Mouse (Mus musculus) common myeloid progenitor, adult 5-6 weeks (primary cell): ENCODE results near the gene Dnttip1. TPM values are rescaled to one million over a fixed set of nuclear protein-coding genes. Genes with fewer than 3 reads are reported as not detected.

Experiments used
- ATAC-seq: replicated peaks from 2 replicates; pipeline ENCODE4 v1.8.0; 2016; ENCODE audit warnings: low read depth, mild to moderate bottlenecking, moderate TSS enrichment, inconsistent platforms; ENCODE audit not compliant: poor library complexity, severe bottlenecking
- total RNA-seq: library from RNA; stranded (forward); fragments of 200-1000, 187-1606 nt; gene quantifications from 2 replicates; pipeline ENCODE4 v1.2.3, GENCODE M21; 2017

Gene Dnttip1
- total RNA-seq, 1 experiment from 2014 or later, result 29.6 TPM

DNA sequence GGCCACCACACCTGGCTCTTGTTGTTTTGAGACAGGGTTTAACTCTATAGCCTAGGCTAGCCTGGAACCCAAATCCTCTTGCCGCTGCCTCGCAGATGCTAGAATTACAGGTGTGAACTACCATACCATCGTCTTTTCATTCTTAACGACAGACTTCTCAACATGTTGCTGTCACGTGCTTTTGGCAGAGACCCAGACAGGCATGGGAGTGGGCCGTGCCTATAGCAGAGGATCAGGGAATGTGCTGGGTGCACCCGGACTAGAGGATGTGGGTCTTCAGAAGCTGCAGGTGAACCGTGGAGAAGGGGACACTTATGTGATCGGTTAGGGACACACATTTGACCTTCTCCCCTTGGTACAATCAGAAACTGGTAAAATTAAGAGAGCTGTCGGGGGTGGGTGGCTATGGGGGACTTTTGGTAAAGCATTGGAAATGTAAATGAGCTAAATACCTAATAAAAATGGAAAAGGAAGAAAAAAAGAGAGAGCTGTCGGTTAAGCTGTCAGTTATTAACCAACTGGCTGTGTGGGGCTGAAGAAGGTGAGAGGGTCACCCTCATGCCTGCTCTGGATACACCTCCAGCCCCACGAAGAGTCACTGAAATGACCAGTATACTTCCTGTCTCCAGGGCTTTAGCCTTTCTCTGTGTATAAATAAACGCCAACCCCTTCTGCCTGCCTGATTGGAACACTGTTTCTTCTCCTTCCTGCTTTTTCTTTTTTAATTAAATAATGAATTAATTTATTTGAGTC is 54.6 kb downstream of the Dnttip1 start:
- ATAC-seq, result no peak

DNA sequence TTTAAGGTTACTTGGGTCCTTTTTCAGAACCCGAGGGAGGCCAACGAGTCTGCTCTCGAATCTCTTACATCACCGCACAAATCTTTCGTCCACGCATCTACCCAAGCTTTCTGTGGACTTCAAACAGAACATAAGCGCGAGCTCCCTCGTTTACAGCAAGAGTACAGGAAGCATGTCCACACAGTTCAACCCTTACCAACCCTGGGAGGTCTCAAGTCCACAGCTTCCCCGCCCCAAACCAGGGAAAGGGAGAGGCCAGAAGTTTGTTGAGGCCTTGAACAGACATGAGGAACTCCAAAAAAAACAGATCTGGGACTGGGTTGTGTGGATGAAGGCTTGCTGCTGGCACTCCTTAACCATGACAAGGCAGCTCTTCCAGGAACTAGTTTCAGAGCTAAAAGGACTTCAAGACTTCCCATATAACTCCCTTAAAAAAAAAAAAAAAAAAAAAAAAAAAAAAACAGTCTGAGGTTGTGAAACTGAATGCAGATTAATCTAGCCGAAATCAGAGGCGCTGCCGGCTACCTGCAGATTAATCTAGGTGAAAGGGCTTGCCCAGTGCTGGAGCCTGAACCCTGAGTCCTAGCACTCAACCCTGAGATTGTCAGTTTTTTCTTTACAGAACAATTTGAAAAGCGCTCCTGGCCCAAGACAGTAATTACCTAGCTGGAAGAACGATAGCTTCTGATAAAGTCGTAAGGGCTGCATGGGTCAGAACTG is 57.6 kb downstream of the Dnttip1 start:
- ATAC-seq, result no peak

DNA sequence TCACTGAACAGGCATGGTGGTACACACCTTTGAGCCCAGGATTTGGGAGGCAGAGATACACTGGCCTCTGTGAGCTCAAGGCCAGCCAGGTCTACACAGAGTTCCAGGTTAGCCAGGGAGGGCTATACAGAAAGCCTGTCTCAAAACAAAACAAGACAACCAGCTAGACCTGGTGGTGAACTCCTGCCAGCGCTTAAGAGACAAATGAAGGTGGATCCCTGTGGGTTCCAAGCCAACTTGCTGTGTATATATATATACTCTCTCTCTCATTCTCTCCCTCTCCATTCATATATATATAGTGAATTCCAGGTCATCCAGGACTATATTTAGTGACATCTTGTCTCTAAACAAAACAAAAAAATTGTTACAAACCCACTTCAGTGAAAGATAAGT is 58.1 kb downstream of the Dnttip1 start:
- no peak for ATAC-seq

- peak; percentile 95 for ATAC-seq
Measured at GRCm38 (mm10) chr2:164804533-164805331, 58.9 kb downstream of the Dnttip1 start, which contains the start of the genes Acot8 and Zswim3. TSS of gene Acot8 (minus strand) at chr2:164804882. TSS of gene Zswim3 (plus strand) at chr2:164805098.

- ATAC-seq, result peak; percentile 38; the same call in 1 of the 2 replicates
Measured at GRCm38 (mm10) chr2:164805332-164805718, 59.5 kb downstream of the Dnttip1 start.

DNA sequence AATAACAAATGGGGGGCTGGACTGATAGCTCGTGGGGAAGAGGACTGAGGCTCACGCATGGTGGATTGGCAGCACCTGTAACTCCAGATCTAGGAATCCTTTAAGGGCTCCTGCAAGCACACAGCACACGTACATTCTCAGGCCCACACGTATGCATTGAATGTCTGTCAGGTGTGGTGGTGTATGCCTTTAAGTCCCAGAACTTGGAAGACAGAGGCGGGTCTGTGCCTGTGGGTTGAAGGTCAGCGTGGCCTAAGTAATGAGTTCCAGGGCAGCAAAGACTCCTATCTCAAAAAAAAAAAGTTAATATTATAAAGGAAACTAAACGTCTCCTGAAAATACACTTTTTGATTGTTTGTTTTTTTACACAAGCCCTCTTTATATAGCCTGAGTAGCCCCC is 60.8 kb downstream of the Dnttip1 start:
- ATAC-seq, result no peak

DNA sequence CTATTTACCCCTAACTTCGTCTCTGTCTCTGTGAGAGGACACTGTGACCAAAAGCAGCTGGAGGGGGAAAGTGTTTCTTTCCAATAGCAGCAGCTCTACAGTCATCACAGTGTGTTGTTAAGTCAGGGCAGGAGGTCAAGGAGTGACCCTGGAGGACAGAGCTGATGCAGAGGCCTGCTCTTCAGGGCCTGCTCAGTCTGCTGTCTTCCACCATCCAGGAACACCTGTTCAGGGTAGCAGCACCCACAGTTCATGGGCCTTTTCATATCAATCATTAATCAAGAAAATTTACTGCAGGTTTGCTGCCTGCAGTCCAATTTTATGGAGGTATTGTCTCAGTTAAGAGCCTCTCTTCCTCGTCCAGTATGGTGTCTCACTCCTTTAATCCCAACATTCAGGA is 67.8 kb downstream of the Dnttip1 start:
- ATAC-seq, result no peak

DNA sequence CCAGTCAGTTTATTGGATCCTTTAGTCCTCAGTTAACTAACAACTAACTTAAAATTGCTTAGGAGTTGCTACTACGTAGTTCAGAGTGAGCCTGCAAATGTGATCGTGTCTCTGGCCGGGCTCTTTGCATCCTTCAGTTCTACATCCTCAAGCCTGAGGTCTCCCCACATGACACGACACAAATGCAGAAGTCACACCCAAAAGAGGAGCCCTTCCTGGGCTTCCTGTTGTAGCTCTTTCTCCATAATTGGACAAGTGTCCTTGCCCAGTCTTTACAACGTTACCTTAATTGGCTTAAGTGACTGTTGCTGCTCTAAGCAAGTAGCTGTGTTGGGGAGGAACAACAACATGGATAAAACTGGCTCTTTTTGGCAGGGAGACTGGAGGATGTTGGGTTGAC is 69.6 kb downstream of the Dnttip1 start:
- peak; percentile 75 for ATAC-seq

GRCm38 (mm10) chr2:164815821-164816220 is 70.0 kb downstream of the Dnttip1 start:
- peak; percentile 29; the same call in 1 of the 2 replicates for ATAC-seq

DNA sequence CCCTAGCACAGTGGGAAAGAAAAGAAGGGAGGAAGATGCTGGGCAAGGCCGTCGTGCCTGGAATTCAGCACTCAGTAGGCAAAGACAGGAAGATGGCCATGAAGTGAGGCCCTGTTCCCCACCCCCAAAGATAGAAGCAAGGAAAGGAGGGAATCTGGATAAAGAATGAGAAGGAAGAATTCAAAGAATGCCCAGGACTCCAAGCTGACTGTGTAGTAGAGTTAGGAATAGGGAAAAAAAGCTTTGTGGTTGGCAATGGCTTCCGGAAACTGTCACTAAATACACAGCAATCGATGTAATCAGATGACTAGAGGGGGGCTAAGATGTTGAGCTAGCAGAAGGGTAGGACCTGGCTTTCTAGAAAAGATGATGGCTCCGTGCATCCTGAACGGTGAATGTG is 71.4 kb downstream of the Dnttip1 start:
- ATAC-seq, result no peak

GRCm38 (mm10) chr2:164817703-164818102 is 71.9 kb downstream of the Dnttip1 start:
- no peak for ATAC-seq

Other genes with a start within 250 kb of the Dnttip1 start
- 30.6 and 33.2 TPM in 2 replicates for gene Pigt, start 248.5 kb upstream of the Dnttip1 start, total RNA-seq
- gene Wfdc2, start 183.6 kb upstream of the Dnttip1 start, total RNA-seq, result not detected in 2 replicates
- gene Spint3, start 172.5 kb upstream of the Dnttip1 start, total RNA-seq, result not detected in 2 replicates
- not detected in 2 replicates for gene Wfdc6a, start 160.5 kb upstream of the Dnttip1 start, total RNA-seq
- gene Eppin, start 152.4 kb upstream of the Dnttip1 start, total RNA-seq, result not detected in 2 replicates
- not detected in 2 replicates for gene Wfdc6b, start 132.5 kb upstream of the Dnttip1 start, total RNA-seq
- not detected in 2 replicates for gene Wfdc8, start 132.4 kb upstream of the Dnttip1 start, total RNA-seq
- gene Wfdc16, start 107.2 kb upstream of the Dnttip1 start, total RNA-seq, result not detected in 2 replicates
- gene Wfdc10, start 89.9 kb upstream of the Dnttip1 start, total RNA-seq, result not detected in 2 replicates
- not detected in 2 replicates for gene Wfdc9, start 89.4 kb upstream of the Dnttip1 start, total RNA-seq
- not detected in 2 replicates for gene Wfdc11, start 71.9 kb upstream of the Dnttip1 start, total RNA-seq
- not detected in 2 replicates for gene Wfdc13, start 60.9 kb upstream of the Dnttip1 start, total RNA-seq
- not detected in 2 replicates for gene Spint4, start 47.5 kb upstream of the Dnttip1 start, total RNA-seq
- gene Spint5, start 30.7 kb upstream of the Dnttip1 start, total RNA-seq, result not detected in 2 replicates
- gene Wfdc3, start 52 bp upstream of the Dnttip1 start, total RNA-seq, result 1.1 TPM in 1 of 2 replicates, not detected in the other
- gene Ube2c, start 23.9 kb downstream of the Dnttip1 start, total RNA-seq, result 153 and 159 TPM in 2 replicates
- gene Tnnc2, start 34.0 kb downstream of the Dnttip1 start, total RNA-seq, result not detected in 2 replicates
- gene Snx21, start 39.8 kb downstream of the Dnttip1 start, total RNA-seq, result 0.23 TPM in 1 of 2 replicates, not detected in the other
- gene Acot8, start 58.9 kb downstream of the Dnttip1 start, total RNA-seq, result 14.0 and 14.8 TPM in 2 replicates
- gene Zswim3, start 59.1 kb downstream of the Dnttip1 start, total RNA-seq, result 3.0 and 3.7 TPM in 2 replicates
- gene Zswim1, start 76.7 kb downstream of the Dnttip1 start, total RNA-seq, result 3.5 and 5.4 TPM in 2 replicates
- gene Spata25, start 82.6 kb downstream of the Dnttip1 start, total RNA-seq, result not detected in 2 replicates
- gene Ctsa, start 86.9 kb downstream of the Dnttip1 start, total RNA-seq, result 44.4 and 51.1 TPM in 2 replicates
- 0.55 and 0.87 TPM in 2 replicates for gene Neurl2, start 87.5 kb downstream of the Dnttip1 start, total RNA-seq
- not detected in 2 replicates for gene Pltp, start 111.7 kb downstream of the Dnttip1 start, total RNA-seq
- gene Pcif1, start 133.3 kb downstream of the Dnttip1 start, total RNA-seq, result 18.8 and 19.2 TPM in 2 replicates
- gene Zfp335, start 165.8 kb downstream of the Dnttip1 start, total RNA-seq, result 6.2 and 7.6 TPM in 2 replicates
- 1.0 and 1.1 TPM in 2 replicates for gene Mmp9, start 194.8 kb downstream of the Dnttip1 start, total RNA-seq
- gene Slc12a5, start 214.8 kb downstream of the Dnttip1 start, total RNA-seq, result 4.2 TPM in 1 of 2 replicates, not detected in the other